Mouse (Mus musculus) frontal cortex, postnatal 36 days (tissue): ENCODE data around the gene Vegfa.

Experiments used
- DNase-seq, 2 experiments: peaks; one replicate each; pipeline ENCODE4 v3.0.0; 2022; ENCODE audit warnings: low spot score in 2 of 2

The Vegfa gene

DNA sequence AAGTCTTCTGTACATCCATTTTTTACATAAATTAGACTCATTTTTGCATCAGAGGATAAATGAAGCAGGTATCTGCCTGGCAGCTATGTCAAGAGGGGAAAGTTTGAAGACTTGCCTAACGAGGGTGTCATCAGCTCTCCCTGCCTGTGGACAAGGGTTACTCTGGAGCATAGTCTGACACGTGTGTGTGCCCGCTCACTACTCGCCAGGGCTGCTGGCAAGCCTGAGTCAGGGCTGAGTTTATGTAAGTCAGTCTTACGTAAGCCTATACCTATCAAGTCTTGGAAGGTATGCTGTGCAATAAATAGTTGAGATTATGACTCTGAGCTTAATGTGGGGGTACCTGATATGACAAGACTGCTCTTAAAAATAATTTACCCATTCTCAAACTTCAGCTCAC lies 19.2 kb upstream of the Vegfa start:
- DNase-seq, result no peak

DNA sequence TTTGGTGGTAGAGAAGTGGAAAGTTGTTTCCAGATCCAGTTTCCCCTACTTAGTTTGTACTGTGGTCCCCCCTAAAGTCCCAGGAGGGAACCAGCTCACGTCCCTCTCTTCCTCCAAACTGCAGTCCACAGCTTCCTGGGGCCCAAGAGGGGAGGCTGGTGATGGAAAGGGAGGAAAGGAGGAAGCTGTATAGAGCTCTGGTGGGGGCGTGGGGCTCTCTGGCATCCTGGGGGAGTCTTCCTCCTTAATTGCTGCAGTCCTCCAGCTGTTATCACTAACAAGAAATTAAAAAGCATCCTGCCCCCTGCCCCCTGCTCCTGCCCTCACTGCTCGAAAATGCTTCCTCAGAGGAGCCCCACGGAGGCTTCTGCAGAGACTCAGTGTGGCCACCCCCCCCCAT lies 17.4 kb upstream of the Vegfa start:
- DNase-seq, result no peak

DNA sequence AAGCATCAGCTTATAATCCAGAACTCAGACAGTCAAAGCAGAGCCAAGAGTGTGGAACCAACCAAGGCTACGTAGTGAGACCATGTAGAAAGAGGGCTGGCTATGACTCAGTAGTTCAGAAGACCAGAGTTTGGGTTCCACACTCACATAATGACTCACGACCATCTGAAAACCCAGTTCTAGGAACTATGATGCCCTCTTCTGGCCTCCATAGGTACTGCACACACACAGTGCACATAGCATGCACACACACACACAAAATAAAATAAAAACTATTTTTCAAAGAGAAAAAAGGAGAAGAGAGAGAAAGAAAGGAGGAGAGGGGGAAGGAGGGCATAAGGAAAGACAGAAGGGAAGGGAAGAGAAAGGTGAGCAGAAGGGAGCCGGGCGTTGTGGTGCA lies 16.0 kb upstream of the Vegfa start:
- DNase-seq, result no peak

DNA sequence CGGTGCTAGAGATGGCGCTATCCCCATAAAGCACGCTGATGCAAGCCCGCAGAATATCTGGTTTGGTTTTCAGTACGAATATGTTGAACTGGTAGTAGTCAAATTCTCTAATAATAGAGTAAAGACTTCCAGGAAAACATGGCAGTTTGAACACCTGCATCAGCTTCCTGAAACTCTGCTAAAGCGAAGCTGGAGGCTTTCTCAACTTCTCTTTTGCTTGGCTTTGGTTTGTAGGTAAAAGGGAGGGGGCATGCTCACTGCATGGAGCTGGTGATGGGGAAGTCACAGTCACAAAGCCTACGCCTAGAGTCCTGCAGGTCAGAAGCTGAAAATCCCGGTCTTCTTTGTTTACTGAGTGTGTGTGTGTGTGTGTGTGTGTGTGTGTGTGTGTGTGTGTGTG lies 13.6 kb upstream of the Vegfa start:
- no peak for DNase-seq

DNA sequence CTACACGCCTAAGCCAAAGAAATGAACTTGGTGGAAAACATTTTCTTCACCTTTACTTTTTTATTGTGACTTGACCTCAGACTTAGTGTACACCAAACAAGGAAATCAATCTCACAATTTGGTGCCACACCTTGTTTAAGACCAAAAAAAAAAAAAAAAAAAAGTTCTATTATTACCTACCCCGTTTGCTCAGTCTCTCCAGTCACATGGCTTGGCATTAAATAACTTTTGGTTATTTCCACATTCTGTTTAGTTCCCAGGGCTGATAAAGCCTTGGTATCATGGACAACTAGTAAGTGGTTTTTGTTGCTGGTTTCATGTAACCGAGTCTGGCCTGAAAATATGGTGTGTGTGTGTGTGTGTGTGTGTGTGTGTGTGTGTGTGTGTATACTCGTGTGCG lies 12.8 kb upstream of the Vegfa start:
- no peak for DNase-seq

DNA sequence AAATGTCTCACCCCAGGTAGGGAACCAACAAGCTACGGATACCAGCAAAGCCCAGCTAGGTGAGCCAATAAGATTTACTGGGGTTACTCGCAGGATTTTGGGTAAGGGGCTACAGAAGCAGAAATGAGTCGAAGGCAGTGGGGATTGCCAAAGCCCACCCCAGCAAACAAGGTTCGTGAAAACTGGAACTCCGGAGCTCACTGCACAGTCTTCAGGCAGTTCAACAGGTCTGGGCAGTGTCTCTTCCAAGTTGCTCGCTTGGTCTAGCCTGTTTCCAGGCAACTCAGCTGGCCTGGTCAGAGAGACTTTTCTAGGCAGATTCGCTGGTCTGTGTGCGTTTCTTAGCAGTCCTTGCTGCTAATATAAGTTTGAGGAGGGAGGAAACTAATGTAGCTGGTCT lies 10.0 kb upstream of the Vegfa start:
- no peak for DNase-seq

DNA sequence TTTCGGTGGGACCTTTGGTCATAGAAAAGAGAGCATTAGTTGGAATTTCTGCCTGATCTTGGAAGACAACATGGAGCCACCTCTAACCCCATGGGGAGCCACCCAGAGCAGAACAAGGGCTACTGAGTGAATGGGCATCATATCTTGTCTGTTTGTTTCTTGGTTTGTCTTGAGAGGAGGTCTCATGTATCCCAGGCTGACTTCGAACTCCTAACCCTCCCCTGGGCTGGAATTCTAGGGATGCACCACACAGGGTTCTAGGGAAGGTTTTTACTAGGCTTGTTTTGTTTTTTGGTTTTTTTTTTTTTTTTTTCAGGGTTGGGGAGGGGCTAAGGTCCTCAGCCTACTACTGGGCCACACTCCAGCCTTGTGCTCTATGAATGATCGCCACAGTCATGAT lies 9.5 kb upstream of the Vegfa start:
- no peak for DNase-seq

DNA sequence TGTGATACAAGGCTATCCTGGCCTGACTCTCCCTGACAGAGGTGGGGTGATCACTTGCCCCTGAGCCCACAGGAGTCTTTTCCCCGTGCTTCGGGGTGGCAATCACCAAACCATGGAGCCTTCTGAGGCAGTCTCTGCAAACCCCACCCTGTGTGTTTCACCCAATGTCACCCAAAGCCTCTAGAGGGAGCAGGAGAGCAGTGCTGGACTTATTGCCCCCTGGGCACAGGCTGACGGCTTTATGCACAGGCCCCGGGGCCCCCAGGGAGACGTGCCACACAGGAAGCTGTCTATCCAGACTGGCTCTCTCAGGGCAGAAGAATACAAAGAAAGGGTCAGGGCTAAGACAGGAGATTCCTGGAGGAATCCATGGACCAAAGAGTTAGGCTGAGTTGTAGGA lies 9.1 kb upstream of the Vegfa start:
- DNase-seq, result no peak

DNA sequence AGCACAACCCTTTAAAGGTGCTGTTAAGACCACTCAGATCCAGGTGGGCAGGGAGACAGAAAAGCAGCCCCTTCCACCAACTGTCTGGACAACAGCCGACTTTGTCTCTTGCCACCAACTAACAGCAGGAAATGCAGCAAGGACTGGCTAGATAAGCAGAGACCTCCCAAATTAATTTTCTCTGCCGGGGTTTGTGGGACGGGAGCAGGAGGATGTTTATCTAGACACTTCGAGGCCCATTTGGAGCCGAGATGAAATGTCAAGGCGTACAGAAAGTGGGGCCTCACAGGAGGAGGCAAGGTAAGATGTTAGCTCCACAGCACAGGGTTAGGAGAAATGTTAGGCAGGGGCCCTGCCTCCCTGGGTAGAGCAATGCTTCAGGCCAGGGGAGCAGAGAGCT lies 8.4 kb upstream of the Vegfa start:
- DNase-seq, result no peak

DNA sequence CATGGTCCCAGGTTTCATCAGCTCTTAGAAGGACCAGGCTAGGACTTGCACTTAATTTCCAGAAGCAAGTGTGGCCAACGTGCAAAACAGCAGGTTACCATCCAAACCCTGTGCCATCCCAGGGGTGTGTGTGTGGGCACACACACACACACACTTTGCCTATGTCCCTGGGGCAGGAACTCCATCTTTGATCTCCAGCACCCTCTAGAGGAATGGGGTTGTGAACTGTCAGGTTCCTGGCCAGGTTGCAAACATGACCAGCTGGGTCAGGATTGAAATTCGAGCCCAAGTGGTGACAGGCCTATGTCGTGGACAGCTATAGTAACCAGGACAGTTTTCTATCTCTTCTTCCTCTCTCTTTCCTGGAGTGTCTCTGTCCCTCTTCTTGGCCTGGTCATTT lies 6.7 kb upstream of the Vegfa start:
- no peak for DNase-seq

DNA sequence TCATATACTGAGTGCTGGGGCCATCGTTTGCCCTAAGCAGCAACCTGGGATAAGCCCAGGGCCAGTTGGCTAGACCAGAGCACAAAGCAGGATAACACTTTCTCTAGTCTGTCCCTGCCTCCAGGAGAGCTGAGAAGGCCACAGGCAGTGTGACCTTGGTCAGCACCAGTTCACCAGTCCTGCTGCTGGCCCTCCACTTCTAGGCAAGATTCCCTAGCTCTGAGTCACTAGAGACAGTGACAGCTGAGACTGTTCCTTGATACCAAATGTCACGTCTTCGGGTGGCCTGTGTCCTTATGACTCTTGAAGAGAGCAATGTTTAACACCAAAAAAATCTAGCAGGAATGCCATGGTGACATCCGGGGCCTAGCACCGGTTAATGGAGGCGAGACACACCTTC lies 4.2 kb upstream of the Vegfa start:
- DNase-seq, result no peak

DNA sequence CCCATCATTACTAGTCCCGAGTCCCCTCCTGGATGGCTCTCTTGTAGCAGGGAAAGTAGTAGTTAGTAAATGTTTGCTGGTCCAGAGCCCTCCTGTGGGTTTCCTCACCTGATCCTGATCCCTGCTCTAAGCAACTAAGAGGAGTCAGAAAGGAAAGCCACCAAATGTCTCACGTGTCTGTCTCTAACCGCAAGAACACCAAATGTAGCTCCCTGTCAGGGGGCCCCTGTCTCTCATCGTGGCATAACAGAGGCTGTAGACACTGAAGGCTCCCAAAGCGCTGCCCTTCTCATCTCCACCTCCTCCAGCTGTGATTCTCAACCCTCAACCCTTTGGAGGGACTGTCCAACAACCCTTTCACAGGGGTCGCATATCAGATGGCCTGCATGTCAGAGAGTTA lies 1.9 kb upstream of the Vegfa start:
- no peak for DNase-seq

DNA sequence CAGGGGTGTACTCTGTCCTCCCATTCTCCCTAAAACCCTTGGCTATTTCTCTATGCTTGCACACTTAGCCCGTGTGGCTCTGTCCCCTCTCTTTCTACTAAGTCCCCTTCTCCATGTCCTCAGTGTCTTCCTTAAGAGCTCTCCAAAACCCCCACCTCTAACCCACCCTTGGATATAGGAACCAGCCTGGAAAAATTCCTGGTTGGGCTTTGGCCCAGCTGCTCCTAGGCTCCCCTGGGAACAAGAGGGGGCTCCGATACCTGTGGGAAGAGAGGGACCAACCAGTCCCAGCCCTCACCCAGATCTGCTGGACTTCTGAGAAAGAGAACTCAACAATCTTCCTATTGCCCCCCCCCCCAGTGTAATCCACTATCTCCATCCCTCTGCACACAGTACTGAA lies 1.4 kb upstream of the Vegfa start:
- no peak for DNase-seq

DNA sequence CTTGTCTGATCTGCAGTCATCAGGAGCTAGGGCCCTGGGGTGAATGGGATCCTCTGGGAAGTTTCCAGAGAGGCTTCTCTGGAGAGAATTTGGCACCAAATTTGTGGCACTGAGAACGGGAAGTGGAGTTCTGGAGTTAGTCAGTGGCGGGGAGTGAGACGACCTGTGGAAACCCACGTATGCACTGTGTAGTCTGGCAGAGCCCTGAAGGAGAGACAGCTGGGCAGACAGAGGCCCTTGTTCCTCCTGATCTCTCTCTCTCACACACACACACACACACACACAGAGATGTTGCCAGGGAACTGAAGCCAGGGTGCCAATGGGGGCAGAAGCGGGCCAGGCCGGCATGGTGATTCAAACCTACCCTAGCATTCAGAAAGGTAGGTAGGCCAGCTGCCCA lies 953 bp upstream of the Vegfa start:
- no peak for DNase-seq

DNA sequence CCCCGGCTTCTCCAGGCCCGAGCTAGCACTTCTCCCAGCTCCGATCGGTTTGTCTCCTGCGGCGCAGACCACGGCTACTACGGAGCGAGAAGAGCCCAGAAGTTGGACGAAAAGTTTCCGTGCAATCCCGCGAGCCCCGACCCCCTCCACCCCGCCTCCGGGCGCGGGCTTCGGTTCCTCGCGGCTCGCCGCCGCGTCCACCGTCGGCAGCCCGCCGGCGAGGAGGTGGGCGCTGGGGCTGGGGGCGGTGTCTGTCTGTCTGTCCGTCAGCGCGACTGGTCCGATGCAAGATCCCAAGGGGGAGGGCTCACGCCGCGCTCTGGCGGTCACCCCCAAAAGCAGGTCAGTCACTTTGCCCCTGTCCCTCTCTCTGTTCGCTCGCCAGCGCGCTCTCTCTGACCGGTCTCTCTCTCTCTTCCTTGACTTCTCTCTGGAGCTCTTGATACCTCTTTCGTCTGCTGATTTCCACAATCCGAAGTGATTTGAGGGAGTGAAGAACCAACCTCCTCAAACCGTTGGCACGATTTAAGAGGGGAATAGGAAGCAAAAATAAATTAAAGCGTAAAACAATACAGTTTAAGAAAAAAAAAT lies 453 bp downstream of the Vegfa start:
- peak; percentile 50 to 56 for DNase-seq

DNA sequence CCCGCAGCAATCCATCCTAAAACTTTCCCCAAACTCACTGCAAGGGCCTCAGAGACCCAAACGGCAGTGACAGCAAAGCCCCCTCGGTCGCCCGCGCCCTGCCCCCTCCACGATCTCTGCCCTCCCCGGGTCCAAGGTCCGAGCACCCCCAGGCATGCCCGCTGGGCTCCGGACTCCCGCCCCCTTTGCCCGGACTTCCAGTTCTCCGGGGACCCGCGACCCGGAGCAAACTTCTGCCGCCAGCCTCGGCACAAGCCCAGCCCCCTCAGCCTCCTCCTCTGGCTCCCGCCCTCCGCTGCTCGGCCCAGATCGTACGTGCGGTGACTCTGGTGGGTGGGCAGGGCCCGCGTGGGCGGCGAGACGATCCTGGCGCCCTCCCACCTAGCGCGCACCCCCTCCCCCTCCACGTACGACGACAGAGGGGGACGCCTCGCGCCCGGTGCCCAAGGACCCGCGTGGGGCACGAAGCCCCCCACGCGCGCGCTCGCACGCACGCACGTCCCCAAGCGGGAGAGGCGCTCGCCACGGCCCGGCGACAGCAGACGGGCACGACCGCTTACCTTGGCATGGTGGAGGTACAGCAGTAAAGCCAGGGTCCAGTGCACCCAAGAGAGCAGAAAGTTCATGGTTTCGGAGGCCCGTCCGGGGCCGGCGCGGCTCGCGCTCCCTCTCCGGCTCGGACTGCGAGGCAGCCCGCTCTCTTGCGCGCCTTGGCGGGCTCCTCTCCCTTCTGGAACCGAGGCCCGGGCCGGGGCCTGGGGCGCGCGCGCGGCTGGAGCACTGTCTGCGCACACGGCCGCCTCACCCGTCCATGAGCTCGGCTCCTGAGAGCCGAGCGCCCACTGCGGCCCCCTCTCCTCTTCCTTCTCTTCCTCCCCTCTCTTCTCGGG lies 1.2 kb downstream of the Vegfa start:
- DNase-seq, result peak; percentile 49 to 61

DNA sequence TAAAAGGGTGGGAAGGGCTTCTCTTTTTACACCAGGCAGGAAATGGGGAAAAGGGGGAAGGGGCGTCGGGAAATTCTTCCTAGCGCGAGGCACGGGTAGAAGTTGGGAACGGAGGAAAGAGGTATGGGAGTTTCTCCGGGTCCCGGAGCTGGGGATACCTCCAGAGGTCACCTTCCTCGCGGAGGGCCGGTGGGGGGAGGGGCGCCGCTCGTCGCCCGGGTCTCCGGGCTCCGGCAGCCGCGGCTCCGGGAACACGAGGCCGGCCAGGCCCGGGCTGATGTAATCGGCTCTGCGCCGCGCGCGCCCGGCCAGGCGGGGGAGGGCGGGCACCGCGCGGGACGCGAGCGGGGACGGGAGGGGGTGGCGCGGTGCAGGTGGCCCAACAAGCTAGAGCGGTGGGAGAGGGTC lies 1.8 kb downstream of the Vegfa start:
- peak; percentile 36 to 42 for DNase-seq

DNA sequence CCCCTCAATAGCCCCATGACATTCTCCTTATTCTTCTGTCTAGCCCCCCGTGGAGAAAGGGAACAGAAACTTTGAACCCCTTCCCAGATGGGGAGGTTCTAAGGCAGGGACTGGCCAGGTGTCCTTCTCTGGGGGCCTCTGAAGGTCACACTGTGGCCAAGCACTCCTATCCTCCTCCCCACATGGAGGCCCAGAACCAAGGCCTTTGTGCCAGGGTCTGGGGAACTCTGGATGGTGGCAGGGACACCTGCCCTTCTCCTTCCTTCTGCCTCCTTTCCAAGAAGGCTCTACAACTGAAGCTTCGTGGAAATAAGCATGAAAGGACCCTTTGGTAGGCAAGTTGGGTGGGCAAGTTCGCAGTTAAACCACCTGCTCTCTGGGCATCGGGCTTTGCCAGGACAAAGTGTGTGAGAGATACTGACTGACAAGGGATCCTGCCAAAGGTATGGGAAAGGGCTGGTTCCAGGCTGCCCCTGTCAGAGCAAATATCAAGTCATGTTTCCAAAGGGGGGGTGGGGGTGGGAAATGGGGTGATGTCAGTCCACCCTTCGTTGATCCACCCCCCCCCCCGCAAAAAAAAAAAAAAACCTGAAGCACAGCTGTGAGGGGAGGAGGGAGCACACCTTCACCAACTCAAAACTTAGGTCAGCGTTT lies 2.5 kb downstream of the Vegfa start:
- no peak for DNase-seq

DNA sequence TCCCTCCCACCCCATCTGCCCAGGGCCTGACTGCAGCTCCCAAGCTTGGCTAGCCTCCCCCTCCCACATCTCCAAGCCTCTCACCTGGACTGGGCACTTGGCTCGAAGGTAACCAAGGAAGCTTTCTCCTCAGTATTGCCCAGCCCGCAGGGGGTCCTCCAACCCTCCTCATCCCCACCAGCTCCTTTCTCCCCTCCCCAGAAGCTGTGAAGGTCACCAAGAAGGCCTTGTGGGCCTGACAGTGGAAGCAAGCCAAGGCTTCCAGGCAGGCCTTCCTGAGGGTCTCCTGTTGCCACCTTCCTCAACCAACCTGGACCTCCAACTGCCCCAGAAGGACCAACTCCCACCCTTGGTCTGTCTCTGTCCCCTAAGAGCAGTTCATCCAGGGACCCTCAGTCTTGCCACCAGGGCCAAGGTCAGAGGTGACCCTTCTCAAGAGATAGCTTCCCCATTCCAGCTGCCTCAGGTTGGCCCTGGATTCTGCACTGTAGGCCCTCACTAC lies 3.1 kb downstream of the Vegfa start:
- DNase-seq, result no peak

DNA sequence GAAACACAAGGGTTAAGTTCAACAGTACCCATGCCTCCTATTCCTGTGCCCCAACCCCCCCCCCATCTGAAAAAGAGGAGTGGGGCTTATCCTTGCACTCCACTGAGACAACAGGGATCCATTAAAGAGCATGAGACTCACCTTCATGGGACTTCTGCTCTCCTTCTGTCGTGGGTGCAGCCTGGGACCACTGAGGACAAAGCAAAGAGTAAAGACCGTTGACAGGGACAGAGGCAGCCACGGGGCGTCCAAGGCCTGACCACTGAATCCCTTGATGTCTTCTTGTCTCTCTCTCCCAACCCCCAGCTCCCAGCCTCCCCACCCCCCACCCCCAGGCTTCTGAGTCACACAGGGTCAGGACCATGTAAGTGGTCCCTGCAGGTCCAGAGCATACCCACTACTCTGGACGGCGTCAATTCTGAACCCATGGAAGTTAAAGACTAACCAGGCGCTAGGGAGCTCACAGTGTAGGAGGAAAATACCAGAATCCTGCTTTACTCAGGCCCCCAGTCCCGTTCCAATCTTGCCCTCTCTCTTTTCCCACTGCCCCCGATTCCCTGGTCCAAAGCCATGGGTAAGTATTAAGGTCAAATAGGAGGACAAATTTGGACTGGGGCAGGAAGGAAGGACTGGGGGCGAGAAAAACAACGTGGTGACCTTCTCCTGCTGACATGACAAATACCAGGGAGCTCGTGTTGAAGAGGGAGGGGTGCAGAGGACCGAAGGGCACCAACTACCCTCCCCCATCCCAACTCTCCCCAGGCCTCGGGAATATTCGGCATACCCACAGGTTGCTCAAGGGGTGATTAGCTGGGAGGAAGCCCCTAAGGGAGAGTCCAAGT lies 3.7 kb downstream of the Vegfa start:
- no peak for DNase-seq

DNA sequence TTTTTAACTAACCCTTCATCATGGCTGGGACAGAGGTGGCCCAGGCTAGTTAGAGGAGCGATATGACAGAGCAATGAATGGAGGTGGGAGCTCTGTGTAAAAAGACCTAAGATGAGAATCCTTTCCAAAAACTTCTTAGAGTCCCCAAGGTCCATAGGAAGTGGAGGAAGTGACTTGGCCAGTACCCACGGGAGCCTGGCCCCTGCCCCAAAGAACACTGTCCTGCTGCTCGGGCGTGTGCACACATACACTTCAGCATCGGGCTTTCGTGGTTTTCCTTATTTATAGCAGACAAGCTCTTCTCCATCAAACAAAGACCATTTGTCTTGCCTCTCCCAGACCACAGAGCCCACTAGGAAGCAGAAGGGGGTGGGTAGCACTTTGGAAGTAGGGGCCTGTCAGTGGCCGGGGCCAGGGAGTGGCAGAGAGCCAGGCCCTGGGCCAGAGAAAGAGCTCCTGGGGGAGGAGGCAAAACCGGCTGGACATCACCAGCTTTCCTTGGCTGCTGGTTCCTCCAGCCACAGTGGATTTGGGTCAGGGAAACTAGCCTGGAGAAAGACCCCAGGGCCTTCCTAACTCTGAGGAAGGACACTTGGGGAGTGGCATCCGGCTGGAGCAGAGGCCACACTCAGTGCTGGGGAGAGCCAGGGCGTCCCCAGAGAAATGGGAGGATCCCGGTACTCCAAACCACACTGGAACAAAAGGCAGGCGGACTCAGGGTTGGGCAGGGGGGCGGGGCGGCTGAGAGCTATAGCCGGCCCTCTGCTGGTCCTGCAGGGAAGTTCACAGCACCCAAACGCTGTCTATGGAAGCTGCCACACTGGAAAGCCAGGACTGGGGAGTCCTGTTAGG lies 4.9 kb downstream of the Vegfa start:
- peak; percentile 32 to 47 for DNase-seq
